Mouse (Mus musculus): ENCODE results near the gene Actl10. TPM values are rescaled to one million over a fixed set of nuclear protein-coding genes. Genes with fewer than 3 reads are reported as not detected.

Gene Actl10
- polyA plus RNA-seq, 1 experiment from 2014 or later = 0.37 TPM

DNA sequence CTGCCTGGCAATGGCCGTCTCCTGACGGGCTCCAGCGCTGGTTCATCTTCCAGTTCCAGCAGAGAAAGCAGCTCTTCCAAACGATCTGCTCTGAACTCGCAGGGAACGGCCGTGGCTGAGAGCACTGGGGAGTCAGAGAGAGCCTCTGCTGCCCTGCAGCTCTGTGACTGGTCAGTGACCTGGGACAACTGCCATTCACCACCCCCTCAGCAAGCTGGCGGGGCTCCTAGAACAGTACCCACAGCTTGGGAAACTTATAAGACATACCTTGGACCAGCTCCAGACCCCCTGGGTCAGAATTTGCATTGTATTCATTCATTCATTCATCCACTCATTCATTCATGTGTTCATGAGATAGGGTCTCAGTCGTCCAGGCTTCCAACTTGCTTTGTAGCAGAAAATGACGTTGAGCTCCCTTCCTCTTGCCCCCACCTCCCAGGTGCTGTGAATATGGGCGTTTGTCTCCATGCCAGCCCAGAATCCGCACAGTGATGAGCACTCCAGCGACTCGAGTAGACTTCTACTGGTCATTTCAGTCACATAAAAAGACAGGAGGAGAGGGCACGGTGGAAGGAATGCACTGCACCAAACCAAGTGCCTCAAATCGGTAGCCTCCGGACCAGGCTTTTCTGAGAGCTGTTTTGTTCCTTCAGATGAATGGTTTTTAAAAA is 33.5 kb downstream of the Actl10 start:
- no peak for ATAC-seq (ENCODE audit: insufficient read depth, low FRiP score, low read depth)
- H3K4me1 ChIP-seq = peaks cover 4% of the 10 kb centered on the region; the same call in 1 of the 2 replicates
- H3K36me3 ChIP-seq = peaks cover 5% of the 10 kb centered on the region
- no peak overlapping the region for H3K4me2 ChIP-seq
- no peaks in the 10 kb centered on the region for H3K9me3 ChIP-seq
- no peak overlapping the region for H3K4me3 ChIP-seq (replicated peaks)
- no peaks in the 10 kb centered on the region for H3K27me3 ChIP-seq (replicated peaks)
- 69% methylated on average over 17 of the region's 17 CpGs for WGBS
- no peak overlapping the region for H3K27ac ChIP-seq
- H3K9ac ChIP-seq = no peak overlapping the region

DNA sequence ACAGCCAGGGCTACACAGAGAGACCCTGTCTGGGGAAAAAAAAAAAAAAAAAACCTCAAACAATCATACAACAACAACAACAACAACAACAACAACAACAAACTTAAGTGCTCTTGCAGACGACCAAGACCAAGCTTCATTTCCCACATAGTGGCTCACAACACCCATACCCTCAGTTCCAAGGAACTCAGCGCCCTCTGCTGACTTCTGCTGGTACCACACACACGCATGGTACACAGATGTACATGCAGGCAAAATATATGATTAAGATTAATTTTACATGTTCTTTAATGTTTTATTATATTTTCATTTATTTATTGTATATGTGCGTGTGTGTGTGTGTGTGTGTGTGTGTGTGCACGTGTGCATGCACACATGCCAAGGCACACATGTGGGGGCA is 34.8 kb downstream of the Actl10 start:
- Histone ChIP-seq H3K36me3 (peaks cover 5% of the 10 kb centered on the region), H3K27me3 (replicated peaks) (no peaks in the 10 kb centered on the region), H3K4me1 (peaks cover 4% of the 10 kb centered on the region; the same call in 1 of the 2 replicates), H3K27ac (no peak overlapping the region), H3K9me3 (no peaks in the 10 kb centered on the region), H3K4me3 (replicated peaks) (no peak overlapping the region), H3K9ac (no peak overlapping the region), H3K4me2 (no peak overlapping the region)
- ATAC-seq (ENCODE audit: insufficient read depth, low FRiP score, low read depth) = no peak
- WGBS = 75% methylated on average over 5 of the region's 5 CpGs

DNA sequence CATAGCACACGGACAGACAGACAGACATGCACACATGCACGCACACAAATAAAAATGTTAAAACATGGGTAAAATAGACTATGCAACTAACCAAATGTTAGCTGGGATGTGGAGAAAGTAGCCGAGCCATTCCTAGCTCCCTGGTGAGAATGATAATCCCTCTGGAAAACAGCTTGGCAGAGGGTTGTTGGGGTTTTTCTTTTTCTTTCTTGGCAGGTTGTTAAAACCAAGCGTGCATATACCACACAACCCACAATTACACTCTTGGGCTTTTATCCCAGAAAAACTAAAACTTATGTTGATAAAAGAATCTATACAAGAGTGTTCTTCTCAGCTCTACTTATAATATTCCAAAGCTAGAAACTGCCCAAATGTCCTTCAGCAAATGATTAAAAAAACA is 37.5 kb downstream of the Actl10 start:
- 87% methylated on average over 4 of the region's 4 CpGs for WGBS

DNA sequence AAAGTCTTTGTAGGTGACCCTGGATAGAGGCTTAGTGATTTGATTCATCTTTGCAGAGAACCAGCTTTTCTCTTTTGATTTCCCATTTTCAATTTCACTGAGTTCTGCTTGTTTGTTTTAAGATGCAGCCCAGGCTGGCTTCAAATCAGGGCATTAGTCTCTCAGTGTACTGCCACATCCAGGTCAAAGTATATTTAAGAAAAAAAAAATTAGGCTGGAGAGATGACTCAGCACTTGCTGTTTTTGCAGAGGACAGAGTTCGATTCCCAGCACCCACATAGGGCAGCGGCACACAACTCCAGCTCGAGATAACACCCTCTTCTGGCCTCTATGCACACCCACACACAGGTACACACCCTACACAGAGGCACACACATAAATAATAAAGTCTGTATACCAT is 39.7 kb downstream of the Actl10 start:
- H3K9me3 ChIP-seq = no peaks in the 10 kb centered on the region
- no peak overlapping the region for H3K27ac ChIP-seq
- no peak overlapping the region for H3K4me2 ChIP-seq
- H3K27me3 ChIP-seq (replicated peaks) = no peaks in the 10 kb centered on the region
- ATAC-seq (ENCODE audit: insufficient read depth, low FRiP score, low read depth) = no peak
- H3K4me3 ChIP-seq (replicated peaks) = no peak overlapping the region
- H3K9ac ChIP-seq = no peak overlapping the region
- H3K36me3 ChIP-seq = peaks cover 12% of the 10 kb centered on the region
- 77% methylated on average over 3 of the region's 3 CpGs for WGBS
- no peaks in the 10 kb centered on the region for H3K4me1 ChIP-seq

More for the DNA sequence above, 37.5 kb downstream of the Actl10 start:
- Histone ChIP-seq H3K27ac (no peak overlapping the region), H3K4me1 (peaks cover under 1% of the 10 kb centered on the region; the same call in 1 of the 2 replicates), H3K4me3 (replicated peaks) (no peak overlapping the region), H3K9me3 (no peaks in the 10 kb centered on the region), H3K27me3 (replicated peaks) (no peaks in the 10 kb centered on the region), H3K36me3 (peaks cover 12% of the 10 kb centered on the region), H3K9ac (no peak overlapping the region), H3K4me2 (no peak overlapping the region)
- ATAC-seq (ENCODE audit: insufficient read depth, low FRiP score, low read depth) = no peak

DNA sequence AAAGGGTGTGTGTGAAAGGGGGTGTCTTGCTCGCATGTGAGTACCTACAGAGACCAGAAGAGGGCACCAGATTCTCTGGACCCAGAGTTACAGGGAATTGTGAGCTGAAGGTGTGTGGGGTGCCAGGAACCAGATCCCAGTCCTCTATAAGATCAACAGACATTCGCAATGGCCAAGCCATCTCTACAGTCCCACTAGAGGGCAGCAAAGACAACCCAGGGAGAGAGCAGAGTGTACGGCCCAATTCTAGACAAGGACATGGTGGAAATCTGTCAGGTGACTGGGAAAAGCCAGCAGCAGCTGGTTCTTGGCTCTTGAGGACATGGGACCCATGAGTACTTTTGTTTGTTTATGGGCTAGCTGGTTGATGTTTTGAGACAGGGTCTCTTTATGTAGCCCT is 41.4 kb downstream of the Actl10 start:
- Histone ChIP-seq H3K27me3 (replicated peaks) (no peaks in the 10 kb centered on the region), H3K4me2 (no peak overlapping the region), H3K36me3 (0 out of 2 replicates have a peak, but pooled peaks cover 7% of the 10 kb centered on the region), H3K9ac (no peak overlapping the region), H3K27ac (no peak overlapping the region), H3K4me3 (replicated peaks) (no peak overlapping the region), H3K4me1 (no peaks in the 10 kb centered on the region), H3K9me3 (no peaks in the 10 kb centered on the region)
- ATAC-seq (ENCODE audit: insufficient read depth, low FRiP score, low read depth) = no peak
- WGBS = 61% methylated on average over 3 of the region's 3 CpGs

DNA sequence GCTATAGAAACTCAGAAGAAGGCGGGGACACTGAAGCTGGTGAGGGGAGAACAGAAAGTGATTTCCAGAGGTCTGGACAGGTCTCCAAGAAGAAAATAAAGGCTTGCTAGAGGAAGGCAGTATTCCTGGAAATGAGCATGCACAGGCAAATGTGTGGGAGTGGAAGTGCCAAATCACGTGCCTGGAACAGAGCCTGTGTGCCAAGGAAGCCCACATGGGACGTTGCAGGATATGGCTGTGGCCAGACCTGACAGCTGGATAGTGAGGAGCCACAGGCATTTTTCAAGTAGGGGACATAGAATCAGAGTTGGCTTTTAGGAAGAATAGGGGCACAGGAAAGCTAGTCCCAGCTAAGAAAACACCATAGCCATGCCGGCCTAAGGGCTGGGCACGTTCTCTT is 44.2 kb downstream of the Actl10 start:
- no peak overlapping the region for H3K4me2 ChIP-seq
- no peaks in the 10 kb centered on the region for H3K9me3 ChIP-seq
- 0 out of 2 replicates have a peak, but pooled peaks cover 7% of the 10 kb centered on the region for H3K36me3 ChIP-seq
- no peaks in the 10 kb centered on the region for H3K27me3 ChIP-seq (replicated peaks)
- H3K4me1 ChIP-seq = no peaks in the 10 kb centered on the region
- ATAC-seq (ENCODE audit: insufficient read depth, low FRiP score, low read depth) = no peak
- no peak overlapping the region for H3K27ac ChIP-seq
- H3K4me3 ChIP-seq (replicated peaks) = no peak overlapping the region
- H3K9ac ChIP-seq = no peak overlapping the region
- WGBS = 75% methylated on average over 5 of the region's 5 CpGs

DNA sequence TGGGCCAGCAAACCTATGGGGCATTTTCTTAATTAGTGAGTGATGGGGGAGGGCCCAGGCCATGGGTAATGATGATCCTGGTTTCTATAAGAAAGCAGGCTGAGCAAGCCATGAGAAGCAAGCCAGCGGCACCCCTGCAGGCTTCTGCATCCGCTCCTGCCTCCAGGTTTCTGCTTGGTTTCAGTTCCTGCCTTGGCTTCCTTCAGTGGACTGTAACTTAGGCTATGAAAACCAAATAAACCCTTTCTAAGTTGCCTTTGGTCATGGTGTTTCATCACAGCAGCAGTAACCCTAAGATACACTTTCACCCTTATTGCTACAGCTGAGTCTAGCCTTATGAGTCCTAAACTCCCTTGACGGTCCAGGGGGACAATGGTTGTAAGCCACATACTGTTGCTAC is 45.8 kb downstream of the Actl10 start:
- Histone ChIP-seq H3K4me3 (replicated peaks) (no peak overlapping the region), H3K27ac (no peak overlapping the region), H3K9ac (no peak overlapping the region), H3K9me3 (no peaks in the 10 kb centered on the region), H3K4me2 (no peak overlapping the region), H3K27me3 (replicated peaks) (no peaks in the 10 kb centered on the region), H3K36me3 (0 out of 2 replicates have a peak, but pooled peaks cover 7% of the 10 kb centered on the region), H3K4me1 (0 out of 2 replicates have a peak, but pooled peaks cover under 1% of the 10 kb centered on the region)
- 90% methylated on average over 3 of the region's 3 CpGs for WGBS
- no peak for ATAC-seq (ENCODE audit: insufficient read depth, low FRiP score, low read depth)

DNA sequence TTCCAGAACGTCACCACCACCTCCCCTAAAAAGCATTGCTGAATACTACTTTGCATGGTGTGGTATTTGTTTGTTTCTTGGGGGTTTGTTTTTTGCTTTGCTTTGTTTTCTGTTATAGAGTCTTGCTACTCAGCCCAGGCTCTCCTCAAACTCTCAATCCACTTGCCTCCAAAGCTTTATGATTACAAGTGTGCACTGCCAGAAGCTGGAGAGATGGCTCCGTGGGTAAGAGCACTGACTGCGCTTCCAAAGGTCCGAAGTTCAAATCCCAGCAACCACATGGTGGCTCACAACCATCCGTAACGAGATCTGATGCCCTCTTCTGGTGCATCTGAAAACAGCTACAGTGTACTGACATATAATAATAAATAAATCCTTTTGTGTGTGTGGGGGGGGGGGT is 49.0 kb downstream of the Actl10 start:
- WGBS = 73% methylated on average over 6 of the region's 6 CpGs
- Histone ChIP-seq H3K9me3 (no peaks in the 10 kb centered on the region), H3K36me3 (no peaks in the 10 kb centered on the region), H3K27me3 (replicated peaks) (no peaks in the 10 kb centered on the region), H3K27ac (no peak overlapping the region), H3K4me1 (peaks cover 10% of the 10 kb centered on the region; the same call in 1 of the 2 replicates), H3K9ac (no peak overlapping the region), H3K4me2 (no peak overlapping the region), H3K4me3 (replicated peaks) (no peak overlapping the region)
- ATAC-seq (ENCODE audit: insufficient read depth, low FRiP score, low read depth) = no peak

DNA sequence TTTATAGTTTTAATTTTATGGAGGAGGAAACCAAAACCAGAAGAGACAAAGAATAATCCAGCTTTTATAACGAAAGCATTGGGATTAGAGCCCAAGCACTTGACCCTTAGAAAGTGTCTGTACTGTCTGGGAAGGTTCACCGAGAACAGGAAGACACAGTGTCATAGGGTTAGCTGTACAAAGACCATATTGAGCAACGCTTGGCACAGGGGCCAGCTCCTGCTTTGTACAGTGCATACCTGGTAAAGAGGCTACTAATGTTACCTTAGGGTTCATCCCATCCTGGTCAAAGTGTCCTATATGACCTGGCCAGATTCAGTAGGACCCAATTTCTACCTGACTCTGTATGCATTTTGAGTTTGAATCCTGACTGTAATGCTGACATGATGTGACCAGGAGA is 49.7 kb downstream of the Actl10 start:
- Histone ChIP-seq H3K9ac (no peak overlapping the region), H3K9me3 (no peaks in the 10 kb centered on the region), H3K36me3 (no peaks in the 10 kb centered on the region), H3K27ac (no peak overlapping the region), H3K4me2 (no peak overlapping the region), H3K4me1 (peaks cover 10% of the 10 kb centered on the region; the same call in 1 of the 2 replicates), H3K27me3 (replicated peaks) (no peaks in the 10 kb centered on the region), H3K4me3 (replicated peaks) (no peak overlapping the region)
- ATAC-seq (ENCODE audit: insufficient read depth, low FRiP score, low read depth) = no peak
- WGBS = 61% methylated on average over 3 of the region's 3 CpGs

Other genes with a start within 250 kb of the Actl10 start
- not detected in 2 replicates for gene Bpifb9b, start 244.5 kb upstream of the Actl10 start, polyA plus RNA-seq (2015; fragmentation: Nextera tagmentation; extraction: Ambion mirVana)
- 15.6 and 18.3 TPM in 2 replicates for gene Cdk5rap1, start 178.8 kb upstream of the Actl10 start, polyA plus RNA-seq (2015; fragmentation: Nextera tagmentation; extraction: Ambion mirVana)
- gene Snta1, start 143.7 kb upstream of the Actl10 start, polyA plus RNA-seq (2015; fragmentation: Nextera tagmentation; extraction: Ambion mirVana) = 7.3 and 7.5 TPM in 2 replicates
- 32.1 and 34.7 TPM in 2 replicates for gene Cbfa2t2, start 115.3 kb upstream of the Actl10 start, polyA plus RNA-seq (2015; fragmentation: Nextera tagmentation; extraction: Ambion mirVana)
- 0.59 and 1.5 TPM in 2 replicates for gene 1700003F12Rik, start 4.7 kb upstream of the Actl10 start, polyA plus RNA-seq (2015; fragmentation: Nextera tagmentation; extraction: Ambion mirVana)
- 2.4 and 2.5 TPM in 2 replicates for gene Necab3, start 7.1 kb downstream of the Actl10 start, polyA plus RNA-seq (2015; fragmentation: Nextera tagmentation; extraction: Ambion mirVana)
- gene E2f1, start 18.1 kb downstream of the Actl10 start, polyA plus RNA-seq (2015; fragmentation: Nextera tagmentation; extraction: Ambion mirVana) = 20.2 and 21.1 TPM in 2 replicates
- gene Pxmp4, start 51.9 kb downstream of the Actl10 start, polyA plus RNA-seq (2015; fragmentation: Nextera tagmentation; extraction: Ambion mirVana) = 26.8 and 30.2 TPM in 2 replicates
- 0.83 and 0.88 TPM in 2 replicates for gene Zfp341, start 61.5 kb downstream of the Actl10 start, polyA plus RNA-seq (2015; fragmentation: Nextera tagmentation; extraction: Ambion mirVana)
- 0.30 and 0.78 TPM in 2 replicates for gene 4930519P11Rik, start 61.7 kb downstream of the Actl10 start, polyA plus RNA-seq (2015; fragmentation: Nextera tagmentation; extraction: Ambion mirVana)
- 35.9 and 40.0 TPM in 2 replicates for gene Chmp4b, start 99.9 kb downstream of the Actl10 start, polyA plus RNA-seq (2015; fragmentation: Nextera tagmentation; extraction: Ambion mirVana)
- not detected in 2 replicates for gene Gm14214, start 218.3 kb downstream of the Actl10 start, polyA plus RNA-seq (2015; fragmentation: Nextera tagmentation; extraction: Ambion mirVana)
- 36.7 and 39.2 TPM in 2 replicates for gene Raly, start 239.3 kb downstream of the Actl10 start, polyA plus RNA-seq (2015; fragmentation: Nextera tagmentation; extraction: Ambion mirVana)
- 0.57 and 1.3 TPM in 2 replicates for gene a, start 239.6 kb downstream of the Actl10 start, polyA plus RNA-seq (2015; fragmentation: Nextera tagmentation; extraction: Ambion mirVana)